Mouse (Mus musculus) T-cell, adult 2 months (primary cell): ENCODE results near the gene Rft1.

ENCODE experiments used
- DNase-seq: peaks from one replicate; pipeline ENCODE4 v3.0.0; 2022; ENCODE audit warnings: low spot score

Gene Rft1

GRCm38 (mm10) chr14:30630811-30631576 lies 23.2 kb upstream of the Rft1 start:
- no peak for DNase-seq

- no peak for DNase-seq
These were observed 22.3 kb upstream of the Rft1 start for GRCm38 (mm10) chr14:30631834-30632233.

GRCm38 (mm10) chr14:30633708-30634107 lies 20.5 kb upstream of the Rft1 start:
- no peak for DNase-seq

- no peak for DNase-seq
These were observed 19.7 kb upstream of the Rft1 start for GRCm38 (mm10) chr14:30634418-30634817.

- DNase-seq, result no peak
These were observed 18.8 kb upstream of the Rft1 start for GRCm38 (mm10) chr14:30635219-30635910.

GRCm38 (mm10) chr14:30636499-30636898 lies 17.7 kb upstream of the Rft1 start:
- no peak for DNase-seq

GRCm38 (mm10) chr14:30637087-30637486 lies 17.1 kb upstream of the Rft1 start:
- no peak for DNase-seq

- DNase-seq, result no peak
These were observed 16.2 kb upstream of the Rft1 start for GRCm38 (mm10) chr14:30638009-30638408.

GRCm38 (mm10) chr14:30638686-30639085 lies 15.5 kb upstream of the Rft1 start:
- DNase-seq, result no peak

- no peak for DNase-seq
These were observed 12.4 kb upstream of the Rft1 start for GRCm38 (mm10) chr14:30641748-30642147.

- DNase-seq, result no peak
These were observed 10.1 kb upstream of the Rft1 start for GRCm38 (mm10) chr14:30644026-30644425.

GRCm38 (mm10) chr14:30645066-30645465 lies 9.1 kb upstream of the Rft1 start:
- DNase-seq, result no peak

- DNase-seq, result no peak
These were observed 7.7 kb upstream of the Rft1 start for GRCm38 (mm10) chr14:30646486-30646885.

GRCm38 (mm10) chr14:30648478-30648877 lies 5.7 kb upstream of the Rft1 start:
- no peak for DNase-seq

GRCm38 (mm10) chr14:30649745-30650144 lies 4.4 kb upstream of the Rft1 start:
- no peak for DNase-seq

- DNase-seq, result no peak
These were observed 3.2 kb upstream of the Rft1 start for GRCm38 (mm10) chr14:30650969-30651368.

GRCm38 (mm10) chr14:30654691-30655228 lies 600 bp downstream of the Rft1 start:
- no peak for DNase-seq

- DNase-seq, result no peak
These were observed 1.4 kb downstream of the Rft1 start for GRCm38 (mm10) chr14:30655531-30655930.

GRCm38 (mm10) chr14:30666061-30666460 lies 11.9 kb downstream of the Rft1 start:
- DNase-seq, result no peak

- no peak for DNase-seq
These were observed 12.4 kb downstream of the Rft1 start for GRCm38 (mm10) chr14:30666604-30667003.

GRCm38 (mm10) chr14:30670161-30670560 lies 16.0 kb downstream of the Rft1 start:
- DNase-seq, result no peak

GRCm38 (mm10) chr14:30671095-30671985 lies 17.2 kb downstream of the Rft1 start:
- DNase-seq, result no peak
